Mouse (Mus musculus): ENCODE results near the gene Tmem30c. TPM values are rescaled to one million over a fixed set of nuclear protein-coding genes. Genes with fewer than 3 reads are reported as not detected.

Gene Tmem30c
- polyA plus RNA-seq, 1 experiment, result 0.36 TPM

- Histone ChIP-seq H3K4me1 (ENCODE audit: control insufficient read depth, insufficient read depth, low read length) (no peaks in the 10 kb centered on the region), H3K9ac (ENCODE audit: low read depth, poor library complexity, severe bottlenecking) (no peak overlapping the region), H3K27me3 (ENCODE audit: control insufficient read depth, insufficient read depth, low read length, poor library complexity, severe bottlenecking) (no peaks in the 10 kb centered on the region), H3K4me3 (ENCODE audit: low read depth, low read length) (peak overlapping the region; percentile 19), H3K9me3 (replicated peaks; ENCODE audit: control insufficient read depth, insufficient read depth, low read length, poor library complexity, severe bottlenecking) (no peaks in the 10 kb centered on the region), H3K36me3 (ENCODE audit: control insufficient read depth, insufficient read depth, low read length, poor library complexity, severe bottlenecking) (no peaks in the 10 kb centered on the region), H3K27ac (ENCODE audit: insufficient read depth, low read length) (no peak overlapping the region)
- no peak for TF ChIP-seq EP300 (IDR thresholded peaks at IDR 0.05; ENCODE audit: insufficient read depth, low read depth, low read length)
These were observed 11.1 kb upstream of the Tmem30c start for GRCm38 (mm10) chr16:57303716-57304115.

- Histone ChIP-seq H3K27me3 (ENCODE audit: control insufficient read depth, insufficient read depth, low read length, poor library complexity, severe bottlenecking) (no peaks in the 10 kb centered on the region), H3K4me1 (ENCODE audit: control insufficient read depth, insufficient read depth, low read length) (no peaks in the 10 kb centered on the region), H3K9me3 (replicated peaks; ENCODE audit: control insufficient read depth, insufficient read depth, low read length, poor library complexity, severe bottlenecking) (no peaks in the 10 kb centered on the region), H3K36me3 (ENCODE audit: control insufficient read depth, insufficient read depth, low read length, poor library complexity, severe bottlenecking) (no peaks in the 10 kb centered on the region), H3K9ac (ENCODE audit: low read depth, poor library complexity, severe bottlenecking) (no peak overlapping the region), H3K27ac (ENCODE audit: insufficient read depth, low read length) (no peak overlapping the region), H3K4me3 (ENCODE audit: low read depth, low read length) (no peak overlapping the region)
- TF ChIP-seq CTCF (IDR thresholded peaks at IDR 0.05; ENCODE audit: low read depth, low read length) (no peak), POLR2A (IDR thresholded peaks at IDR 0.05; ENCODE audit: insufficient read depth, low read length) (no peak), EP300 (IDR thresholded peaks at IDR 0.05; ENCODE audit: insufficient read depth, low read depth, low read length) (no peak)
These were observed 10.4 kb upstream of the Tmem30c start for GRCm38 (mm10) chr16:57302792-57303698.

- Histone ChIP-seq H3K4me1 (ENCODE audit: control insufficient read depth, insufficient read depth, low read length) (no peaks in the 10 kb centered on the region), H3K9me3 (replicated peaks; ENCODE audit: control insufficient read depth, insufficient read depth, low read length, poor library complexity, severe bottlenecking) (no peaks in the 10 kb centered on the region), H3K4me3 (ENCODE audit: low read depth, low read length) (no peak overlapping the region), H3K27ac (ENCODE audit: insufficient read depth, low read length) (no peak overlapping the region), H3K36me3 (ENCODE audit: control insufficient read depth, insufficient read depth, low read length, poor library complexity, severe bottlenecking) (no peaks in the 10 kb centered on the region), H3K9ac (ENCODE audit: low read depth, poor library complexity, severe bottlenecking) (no peak overlapping the region), H3K27me3 (ENCODE audit: control insufficient read depth, insufficient read depth, low read length, poor library complexity, severe bottlenecking) (no peaks in the 10 kb centered on the region)
- TF ChIP-seq POLR2A (IDR thresholded peaks at IDR 0.05; ENCODE audit: insufficient read depth, low read length) (no peak), EP300 (IDR thresholded peaks at IDR 0.05; ENCODE audit: insufficient read depth, low read depth, low read length) (no peak), CTCF (IDR thresholded peaks at IDR 0.05; ENCODE audit: low read depth, low read length) (no peak)
These were observed 8.9 kb upstream of the Tmem30c start for GRCm38 (mm10) chr16:57301512-57302115.

GRCm38 (mm10) chr16:57295216-57295934, 2.7 kb upstream of the Tmem30c start:
- no peaks in the 10 kb centered on the region for H3K4me1 ChIP-seq (ENCODE audit: control insufficient read depth, insufficient read depth, low read length)
- no peaks in the 10 kb centered on the region for H3K27me3 ChIP-seq (ENCODE audit: control insufficient read depth, insufficient read depth, low read length, poor library complexity, severe bottlenecking)
- H3K27ac ChIP-seq (ENCODE audit: insufficient read depth, low read length), result no peak overlapping the region
- H3K9ac ChIP-seq (ENCODE audit: low read depth, poor library complexity, severe bottlenecking), result no peak overlapping the region
- H3K9me3 ChIP-seq (replicated peaks; ENCODE audit: control insufficient read depth, insufficient read depth, low read length, poor library complexity, severe bottlenecking), result no peaks in the 10 kb centered on the region; the same call in 1 of the 2 replicates
- H3K4me3 ChIP-seq (ENCODE audit: low read depth, low read length), result no peak overlapping the region
- H3K36me3 ChIP-seq (ENCODE audit: control insufficient read depth, insufficient read depth, low read length, poor library complexity, severe bottlenecking), result no peaks in the 10 kb centered on the region
- TF ChIP-seq POLR2A (IDR thresholded peaks at IDR 0.05; ENCODE audit: insufficient read depth, low read length) (no peak), EP300 (IDR thresholded peaks at IDR 0.05; ENCODE audit: insufficient read depth, low read depth, low read length) (no peak), CTCF (IDR thresholded peaks at IDR 0.05; ENCODE audit: low read depth, low read length) (no peak)

GRCm38 (mm10) chr16:57292296-57292695, 369 bp downstream of the Tmem30c start:
- Histone ChIP-seq H3K9me3 (replicated peaks; ENCODE audit: control insufficient read depth, insufficient read depth, low read length, poor library complexity, severe bottlenecking) (no peaks in the 10 kb centered on the region; the same call in 1 of the 2 replicates), H3K36me3 (ENCODE audit: control insufficient read depth, insufficient read depth, low read length, poor library complexity, severe bottlenecking) (no peaks in the 10 kb centered on the region), H3K4me3 (ENCODE audit: low read depth, low read length) (no peak overlapping the region), H3K9ac (ENCODE audit: low read depth, poor library complexity, severe bottlenecking) (no peak overlapping the region), H3K27ac (ENCODE audit: insufficient read depth, low read length) (no peak overlapping the region), H3K27me3 (ENCODE audit: control insufficient read depth, insufficient read depth, low read length, poor library complexity, severe bottlenecking) (no peaks in the 10 kb centered on the region), H3K4me1 (ENCODE audit: control insufficient read depth, insufficient read depth, low read length) (no peaks in the 10 kb centered on the region)
- TF ChIP-seq EP300 (IDR thresholded peaks at IDR 0.05; ENCODE audit: insufficient read depth, low read depth, low read length), result no peak
- TF ChIP-seq POLR2A (IDR thresholded peaks at IDR 0.05; ENCODE audit: insufficient read depth, low read length), result no peak
- TF ChIP-seq CTCF (IDR thresholded peaks at IDR 0.05; ENCODE audit: low read depth, low read length), result no peak

Measured in ES-Bruce4 (cell line).